Mouse (Mus musculus) lung, postnatal 25 days (tissue): ENCODE data around the gene Smdt1.
A peak's percentile ranks its signal among the peaks of the same experiment; 100 is the strongest.
"Not testable (repeated sequence)": the region's sequence is repeated elsewhere in the genome, so short reads cannot be mapped to it uniquely, and the experiment has no call there.

ENCODE experiments used
- DNase-seq: peaks from one replicate; pipeline ENCODE4 v3.0.0; 2022; ENCODE audit warnings: low spot score

Smdt1 gene

GRCm38 (mm10) chr15:82343368-82344287, 4.9 kb downstream of the Smdt1 start:
- no peak for DNase-seq

- DNase-seq, result no peak
Observed at GRCm38 (mm10) chr15:82344971-82345370, 6.2 kb downstream of the Smdt1 start.

- peak; percentile 99 for DNase-seq
Observed at GRCm38 (mm10) chr15:82345820-82346470, 7.2 kb downstream of the Smdt1 start.

- DNase-seq, result no peak
Observed at GRCm38 (mm10) chr15:82346580-82347302, 8.0 kb downstream of the Smdt1 start.

GRCm38 (mm10) chr15:82347303-82347676, 8.5 kb downstream of the Smdt1 start:
- DNase-seq, result no peak

GRCm38 (mm10) chr15:82347852-82348251, 9.1 kb downstream of the Smdt1 start:
- no peak for DNase-seq

- no peak for DNase-seq
Observed at GRCm38 (mm10) chr15:82348258-82348998, 9.7 kb downstream of the Smdt1 start.

GRCm38 (mm10) chr15:82348999-82349341, 10.2 kb downstream of the Smdt1 start:
- DNase-seq, result no peak

GRCm38 (mm10) chr15:82350349-82350748, 11.6 kb downstream of the Smdt1 start:
- DNase-seq, result no peak

GRCm38 (mm10) chr15:82351480-82351879, 12.7 kb downstream of the Smdt1 start:
- DNase-seq, result no peak

GRCm38 (mm10) chr15:82353078-82353744, 14.5 kb downstream of the Smdt1 start:
- DNase-seq, result no peak

- no peak for DNase-seq
Observed at GRCm38 (mm10) chr15:82353745-82354113, 15.0 kb downstream of the Smdt1 start.

- peak; percentile 98 for DNase-seq
Observed at GRCm38 (mm10) chr15:82354126-82354945, 15.6 kb downstream of the Smdt1 start, which contains the start of gene Ndufa6. Ndufa6 (minus strand) TSS chr15:82354322.

GRCm38 (mm10) chr15:82358431-82359260, 19.9 kb downstream of the Smdt1 start:
- DNase-seq, result no peak

GRCm38 (mm10) chr15:82361459-82362018, 22.8 kb downstream of the Smdt1 start:
- DNase-seq, result no peak

GRCm38 (mm10) chr15:82362234-82362633, 23.5 kb downstream of the Smdt1 start:
- no peak for DNase-seq

GRCm38 (mm10) chr15:82363801-82364200, 25.0 kb downstream of the Smdt1 start:
- not testable (repeated sequence) for DNase-seq

- not testable (repeated sequence) for DNase-seq
Observed at GRCm38 (mm10) chr15:82364561-82364960, 25.8 kb downstream of the Smdt1 start.

- DNase-seq, result no peak
Observed at GRCm38 (mm10) chr15:82368146-82368545, 29.4 kb downstream of the Smdt1 start.
